ENCODE assay signal across 10 mouse cellular contexts in the genomic region with DNA sequence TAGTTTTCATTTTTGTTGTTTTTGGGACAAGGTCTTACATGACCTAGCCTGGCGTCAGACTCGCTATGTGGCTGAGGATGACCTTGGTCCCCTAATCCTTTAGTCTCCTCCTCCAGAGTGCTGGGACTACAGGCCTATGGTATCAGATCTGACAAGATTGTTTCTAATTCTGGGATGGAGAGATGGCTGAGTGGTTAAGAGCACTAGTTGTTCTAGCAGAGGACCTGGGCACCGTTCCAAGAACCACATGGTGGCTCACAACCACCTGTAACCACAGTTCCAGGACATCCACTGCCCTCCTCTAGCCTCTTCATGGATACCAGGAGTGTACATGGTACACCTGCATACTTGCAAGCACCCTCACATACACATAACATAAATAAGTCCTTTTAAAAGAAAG. TPM values are rescaled to one million over a fixed set of nuclear protein-coding genes. Genes with fewer than 3 reads are reported as not detected.
DNase-seq lines count a peak whose midpoint lies in the region; ATAC-seq and TF ChIP-seq lines count a peak whose summit lies in the region.
"Had no signal": no experiment of that assay in that cellular context is flagged by ENCODE, and none has a peak within 500 bp of the region (broad histone marks: within the 10 kb centered on the region; RNA-seq: fewer than 3 reads in every experiment).

No protein-coding gene starts in this region.

- H3K27me3 ChIP-seq in heart, adult 2 months (ENCODE audit: control insufficient read depth, insufficient read depth, low read length), result no peaks in the 10 kb centered on the region
- H3K27me3 ChIP-seq in E14TG2a.4 (ENCODE audit: insufficient read depth, low read length), result no peaks in the 10 kb centered on the region

- WGBS in heart, adult 2 months, result 42% methylated on average over 3 of the region's 3 CpGs

- no peaks in the 10 kb centered on the region for H3K9me3 ChIP-seq in E14TG2a.4 (ENCODE audit: low read length)

- TF ChIP-seq CTCF in heart, adult 2 months (IDR thresholded peaks at IDR 0.05), result no peak
- 0 out of 2 replicates have a peak, but pooled peaks have one; percentile 3 for TF ChIP-seq CTCF in E14TG2a.4 (conservative IDR thresholded peaks at IDR 0.05; ENCODE audit: low read length)

- intact Hi-C loops in heart, adult 2 months (cut with DNase I), result no loop called here
- intact Hi-C loops in heart, postnatal 25 days (cut with DNase I), result no loop called here

- H3K4me1 ChIP-seq in heart, adult 2 months (ENCODE audit: control insufficient read depth, insufficient read depth, low read length), result peaks cover 8% of the 10 kb centered on the region; the same call in 1 of the 2 replicates
- peaks cover 25% of the 10 kb centered on the region for H3K4me1 ChIP-seq in E14TG2a.4 (replicated peaks; ENCODE audit: low read depth, low read length)

- no peaks in the 10 kb centered on the region for H3K79me2 ChIP-seq in heart, adult 2 months (replicated peaks; ENCODE audit: control insufficient read depth, insufficient read depth, low read length)

- no peak overlapping the region for H3K9ac ChIP-seq in heart, adult 2 months (ENCODE audit: low read depth, low read length)
- H3K9ac ChIP-seq: lung, embryonic 14.5 days had no signal

- peak; percentile 33 to 53 for DNase-seq in heart, adult 2 months
- no peak for DNase-seq in heart, postnatal 25 days (ENCODE audit: low spot score)
- DNase-seq in adrenal gland, postnatal 25 days, result peak; percentile 43
- DNase-seq in kidney, postnatal 14 days, result peak; percentile 29
- DNase-seq in right cerebral cortex, adult 2 months (ENCODE audit: low spot score in 2 of 2), result no peak
- DNase-seq: gastrocnemius, adult 2 months; lung, embryonic 14.5 days had no signal

- ATAC-seq in erythroblast, adult 5-6 weeks (replicated peaks; ENCODE audit: low FRiP score, poor library complexity, severe bottlenecking), result no peak

- TF ChIP-seq EP300 in heart, adult 2 months (IDR thresholded peaks at IDR 0.05; ENCODE audit: insufficient read depth, low read depth, low read length), result 0 out of 2 replicates have a peak, but pooled peaks have one; percentile 23

- no peak for TF ChIP-seq POLR2A in heart, adult 2 months (IDR thresholded peaks at IDR 0.05; ENCODE audit: insufficient read depth, low read depth, low read length)

- H3K27ac ChIP-seq in heart, adult 2 months, result peak overlapping the region; percentile 51
- H3K27ac ChIP-seq: gastrocnemius, adult 2 months had no signal

- no peaks in the 10 kb centered on the region for H3K36me3 ChIP-seq in heart, adult 2 months (ENCODE audit: control insufficient read depth, insufficient read depth, low read length)
- H3K36me3 ChIP-seq in E14TG2a.4 (ENCODE audit: insufficient read depth, low read length), result no peaks in the 10 kb centered on the region

- H3K4me3 ChIP-seq in heart, adult 2 months, result no peak overlapping the region
- H3K4me3 ChIP-seq in E14TG2a.4 (replicated peaks; ENCODE audit: low read length), result no peak overlapping the region
- H3K4me3 ChIP-seq: erythroblast, embryonic 14.5 days; gastrocnemius, adult 2 months had no signal

RNA-seq across cellular contexts. Expression of a gene that starts 21.2 kb away (rescaled TPM):
- total RNA-seq in heart, adult 2 months (2021), result 1 to 10 TPM in 1 of 2 experiments, under 1 TPM in 1; 0.91 to 1.3 TPM
- polyA plus RNA-seq in heart, adult 2 months (2012; rRNA removed), result 0.59 and 0.67 TPM in 2 replicates
- total RNA-seq in heart, postnatal 25 days (2021), result 1 to 10 TPM; 1.5 to 2.0 TPM
- 6.6 and 10.5 TPM in 2 replicates for total RNA-seq in adrenal gland, postnatal 25 days (2021)
- 53.5 and 82.0 TPM in 2 replicates for total RNA-seq in erythroblast, adult 5-6 weeks (2015; ENCODE audit: low replicate concordance)
- 52.8 and 54.9 TPM in 2 replicates for total RNA-seq in erythroblast, adult 5-6 weeks (2017; ENCODE audit: low replicate concordance)

Comparison
In these comparisons a context has a peak if more than half of its experiments do, and no peak if none do; other contexts are left out.
1. DNase-seq: peak in heart, adult 2 months (2 of 2), adrenal gland, postnatal 25 days (single experiment) and kidney, postnatal 14 days (single experiment); none in heart, postnatal 25 days (single experiment) and right cerebral cortex, adult 2 months (0 of 2).